24 mouse cellular contexts compared by ENCODE assay signal in genomic region chrX:99416160-99416858, GRCm38 (mm10). TPM values are rescaled to one million over a fixed set of nuclear protein-coding genes. Genes with fewer than 3 reads are reported as not detected.
DNase-seq lines count a peak whose midpoint lies in the region; ATAC-seq and TF ChIP-seq lines count a peak whose summit lies in the region.
"Had no signal": no experiment of that assay in that cellular context is flagged by ENCODE, and none has a peak within 500 bp of the region (broad histone marks: within the 10 kb centered on the region; RNA-seq: fewer than 3 reads in every experiment).

No protein-coding gene starts in this region.

- WGBS in embryonic facial prominence, embryonic 10.5 days, result 48% methylated on average over 3 of the region's 3 CpGs
- WGBS in liver, embryonic 13.5 days (ENCODE audit: insufficient replicate concordance), result 22% methylated on average over 3 of the region's 3 CpGs
- WGBS in limb, embryonic 10.5 days, result 47% methylated on average over 2 of the region's 3 CpGs
- WGBS in cerebellum, adult 2 months, result 64% methylated on average over 3 of the region's 3 CpGs

- no peaks in the 10 kb centered on the region for H3K9me3 ChIP-seq in embryonic facial prominence, embryonic 10.5 days
- no peaks in the 10 kb centered on the region for H3K9me3 ChIP-seq in liver, embryonic 13.5 days (replicated peaks)
- H3K9me3 ChIP-seq in limb, embryonic 10.5 days (replicated peaks), result no peaks in the 10 kb centered on the region
- H3K9me3 ChIP-seq: intestine, embryonic 15.5 days; limb, embryonic 12.5 days had no signal

- TF ChIP-seq POLR2A in cerebellum, adult 2 months (IDR thresholded peaks at IDR 0.05; ENCODE audit: borderline replicate concordance, insufficient read depth, low read length), result no peak

- H3K4me3 ChIP-seq in gastrocnemius, adult 2 months, result no peak overlapping the region
- no peak overlapping the region for H3K4me3 ChIP-seq in embryonic facial prominence, embryonic 10.5 days
- no peak overlapping the region for H3K4me3 ChIP-seq in liver, embryonic 13.5 days (replicated peaks)
- no peak overlapping the region for H3K4me3 ChIP-seq in limb, embryonic 10.5 days
- H3K4me3 ChIP-seq in cerebellum, adult 2 months (replicated peaks; ENCODE audit: insufficient read depth, low read depth, low read length), result no peak overlapping the region
- H3K4me3 ChIP-seq: intestine, embryonic 15.5 days; layer of hippocampus, adult 2 months; limb, embryonic 12.5 days had no signal

- no peak for TF ChIP-seq CTCF in gastrocnemius, adult 2 months (IDR thresholded peaks at IDR 0.05)
- TF ChIP-seq CTCF in cerebellum, adult 2 months (IDR thresholded peaks at IDR 0.05; ENCODE audit: borderline replicate concordance, insufficient read depth, low read depth, low read length), result no peak

- peaks cover 100% of the 10 kb centered on the region for H3K27me3 ChIP-seq in embryonic facial prominence, embryonic 10.5 days (replicated peaks; ENCODE audit: low read depth, poor library complexity, severe bottlenecking)
- H3K27me3 ChIP-seq in liver, embryonic 13.5 days, result peaks cover 11% of the 10 kb centered on the region; the same call in 1 of the 2 replicates
- peaks cover 97% of the 10 kb centered on the region for H3K27me3 ChIP-seq in limb, embryonic 10.5 days (ENCODE audit: low read depth, poor library complexity, severe bottlenecking)
- no peaks in the 10 kb centered on the region for H3K27me3 ChIP-seq in cerebellum, adult 2 months (ENCODE audit: control insufficient read depth, insufficient read depth, low read length)

- DNase-seq in gastrocnemius, adult 2 months, result peak; percentile 21
- DNase-seq in gastrocnemius, postnatal 10 days, result no peak
- DNase-seq in 3134 (ENCODE audit: extremely low read depth, insufficient read length, low spot score), result peak; percentile 19
- DNase-seq in embryonic facial prominence, embryonic 10.5 days (ENCODE audit: low spot score), result no peak
- DNase-seq in liver, embryonic 13.5 days, result peak; percentile 4
- DNase-seq in lung, adult 18-20 months, result no peak
- DNase-seq in limb, embryonic 10.5 days (ENCODE audit: low spot score), result no peak
- DNase-seq in cerebellum, adult 2 months, result no peak
- DNase-seq: adrenal gland, adult 2 months; cerebellum, adult 11-12 months; cerebellum, postnatal 14 days; gastrocnemius, postnatal 36 days; kidney, adult 8-10 months; kidney, postnatal 25 days; layer of hippocampus, postnatal 36 days; lung, postnatal 10 days; midbrain, embryonic 14.5 days; thymus, postnatal 25 days had no signal

- H3K4me1 ChIP-seq in embryonic facial prominence, embryonic 10.5 days, result peaks cover 25% of the 10 kb centered on the region
- H3K4me1 ChIP-seq in liver, embryonic 13.5 days (replicated peaks), result peaks cover 6% of the 10 kb centered on the region; the same call in 1 of the 2 replicates
- H3K4me1 ChIP-seq in limb, embryonic 10.5 days, result peaks cover 26% of the 10 kb centered on the region
- peaks cover 2% of the 10 kb centered on the region; the same call in 1 of the 2 replicates for H3K4me1 ChIP-seq in cerebellum, adult 2 months (ENCODE audit: control insufficient read depth, insufficient read depth, low read length)

- H3K4me2 ChIP-seq in liver, embryonic 13.5 days, result no peak overlapping the region
- H3K4me2 ChIP-seq: intestine, embryonic 15.5 days; limb, embryonic 12.5 days had no signal

- intact Hi-C loops in gastrocnemius, adult 2 months (cut with DNase I), result no loop called here

- peak; percentile 68 for ATAC-seq in liver, embryonic 13.5 days (ENCODE audit: low read depth)
- ATAC-seq: CD4-positive, CD25-positive, alpha-beta regulatory T cell, adult 4 months; forebrain, embryonic 16.5 days; hindbrain, embryonic 16.5 days; intestine, embryonic 15.5 days had no signal

- H3K36me3 ChIP-seq in embryonic facial prominence, embryonic 10.5 days (replicated peaks), result no peaks in the 10 kb centered on the region
- H3K36me3 ChIP-seq in liver, embryonic 13.5 days, result no peaks in the 10 kb centered on the region
- H3K36me3 ChIP-seq in limb, embryonic 10.5 days, result no peaks in the 10 kb centered on the region
- H3K36me3 ChIP-seq: intestine, embryonic 15.5 days; limb, embryonic 12.5 days had no signal

- H3K9ac ChIP-seq in liver, embryonic 13.5 days, result no peak overlapping the region
- H3K9ac ChIP-seq: intestine, embryonic 15.5 days; limb, embryonic 12.5 days had no signal

- H3K27ac ChIP-seq in gastrocnemius, adult 2 months, result no peak overlapping the region
- H3K27ac ChIP-seq in embryonic facial prominence, embryonic 10.5 days (replicated peaks), result 0 out of 2 replicates have a peak overlapping the region, but pooled peaks have one; percentile 35
- H3K27ac ChIP-seq in liver, embryonic 13.5 days, result no peak overlapping the region
- no peak overlapping the region for H3K27ac ChIP-seq in limb, embryonic 10.5 days
- H3K27ac ChIP-seq in cerebellum, adult 2 months (ENCODE audit: insufficient read depth, low read length), result no peak overlapping the region
- H3K27ac ChIP-seq: intestine, embryonic 15.5 days; layer of hippocampus, adult 2 months; limb, embryonic 12.5 days had no signal

RNA-seq across cellular contexts. Expression of gene Pja1, which starts 54.8 kb away (rescaled TPM):
- total RNA-seq in gastrocnemius, adult 2 months (2021), result 10 to 100 TPM; 12.9 to 16.7 TPM
- 10 to 100 TPM; 31.4 to 36.5 TPM for total RNA-seq in gastrocnemius, postnatal 10 days (2021)
- polyA plus RNA-seq in embryonic facial prominence, embryonic 10.5 days (2016; fragmentation: Nextera tagmentation; extraction: Ambion mirVana), result 181 and 185 TPM in 2 replicates
- 35.2 and 40.0 TPM in 2 replicates for polyA plus RNA-seq in liver, embryonic 13.5 days (2015; fragmentation: Nextera tagmentation; extraction: Ambion mirVana)
- 175 and 184 TPM in 2 replicates for polyA plus RNA-seq in limb, embryonic 10.5 days (2016; fragmentation: Nextera tagmentation; extraction: Ambion mirVana)
- polyA plus RNA-seq in cerebellum, adult 2 months (2012; rRNA removed), result 223 and 227 TPM in 2 replicates

Comparison
In these comparisons a context has a peak if more than half of its experiments do, and no peak if none do; other contexts are left out.
1. DNase-seq: peak in gastrocnemius, adult 2 months (single experiment), 3134 (single experiment) and liver, embryonic 13.5 days (single experiment); none in gastrocnemius, postnatal 10 days (single experiment), embryonic facial prominence, embryonic 10.5 days (single experiment), lung, adult 18-20 months (0 of 2), limb, embryonic 10.5 days (single experiment) and cerebellum, adult 2 months (0 of 2).